Mouse (Mus musculus): ENCODE data around the gene Fgd3. TPM values are rescaled to one million over a fixed set of nuclear protein-coding genes. Genes with fewer than 3 reads are reported as not detected.
A peak's percentile ranks its signal among the peaks of the same experiment; 100 is the strongest.

Gene Fgd3
- total RNA-seq, 2 experiments from 2014 or later, result 3.5 to 6.3 TPM

DNA sequence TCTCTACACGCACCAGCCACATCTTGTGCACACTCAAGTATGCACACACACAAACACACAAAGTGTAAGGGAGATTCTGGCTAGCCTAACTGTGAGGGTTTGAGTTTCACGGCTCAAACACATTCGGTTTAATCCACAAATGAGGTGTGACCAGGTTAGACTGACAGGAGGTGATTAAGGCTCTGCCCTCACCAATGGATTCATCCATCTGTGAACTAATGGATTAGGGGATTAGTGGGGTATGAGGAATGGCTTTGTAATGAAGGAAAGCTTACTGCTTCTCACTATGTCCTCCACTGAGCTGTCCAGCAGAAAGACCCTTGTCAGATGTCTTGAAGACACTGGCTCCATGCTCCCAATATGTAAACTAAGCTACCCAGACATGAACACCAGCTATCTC lies 101.5 kb downstream of the Fgd3 start:
- no peak for DNase-seq (ENCODE audit: low spot score in 2 of 2)

DNA sequence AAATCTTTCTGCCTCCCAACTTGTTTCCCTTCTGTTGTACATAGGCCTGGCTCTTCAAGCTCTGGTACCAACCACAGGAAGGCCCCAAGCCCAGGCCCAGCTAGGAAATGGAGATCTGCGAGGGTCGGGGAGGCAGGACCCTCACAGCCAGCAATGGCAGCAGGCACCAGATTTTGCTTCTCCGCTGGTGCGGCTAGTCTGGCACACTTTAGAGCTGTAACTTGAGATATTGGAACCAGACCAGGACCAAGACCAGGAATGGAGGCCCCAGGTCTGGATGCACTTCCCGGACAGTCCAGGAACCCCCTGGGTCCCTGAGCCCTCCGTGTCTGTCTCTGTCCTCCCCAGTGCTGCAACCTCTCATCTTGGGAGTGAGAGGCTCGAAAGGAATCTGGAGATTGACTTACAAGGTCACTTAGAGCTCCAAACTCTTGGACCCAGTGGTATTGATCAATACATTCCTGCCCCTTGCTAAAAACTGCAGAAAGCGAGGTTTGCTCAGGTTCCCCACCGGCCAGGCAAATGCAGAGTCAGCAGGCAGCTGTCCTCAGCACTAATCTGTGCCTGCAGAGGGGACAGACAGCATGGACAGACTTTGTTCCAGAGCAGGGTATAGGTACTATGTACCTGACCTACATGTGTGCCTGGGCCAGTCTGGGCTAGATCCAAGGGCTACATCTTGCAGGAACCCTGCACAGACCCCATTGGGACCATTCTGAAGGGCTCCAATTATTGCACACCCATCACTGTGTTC lies 103.1 kb downstream of the Fgd3 start:
- DNase-seq (ENCODE audit: low spot score in 2 of 2), result no peak

- DNase-seq (ENCODE audit: low spot score in 2 of 2), result no peak
Measured at GRCm38 (mm10) chr13:49216220-49216552, 103.9 kb downstream of the Fgd3 start.

DNA sequence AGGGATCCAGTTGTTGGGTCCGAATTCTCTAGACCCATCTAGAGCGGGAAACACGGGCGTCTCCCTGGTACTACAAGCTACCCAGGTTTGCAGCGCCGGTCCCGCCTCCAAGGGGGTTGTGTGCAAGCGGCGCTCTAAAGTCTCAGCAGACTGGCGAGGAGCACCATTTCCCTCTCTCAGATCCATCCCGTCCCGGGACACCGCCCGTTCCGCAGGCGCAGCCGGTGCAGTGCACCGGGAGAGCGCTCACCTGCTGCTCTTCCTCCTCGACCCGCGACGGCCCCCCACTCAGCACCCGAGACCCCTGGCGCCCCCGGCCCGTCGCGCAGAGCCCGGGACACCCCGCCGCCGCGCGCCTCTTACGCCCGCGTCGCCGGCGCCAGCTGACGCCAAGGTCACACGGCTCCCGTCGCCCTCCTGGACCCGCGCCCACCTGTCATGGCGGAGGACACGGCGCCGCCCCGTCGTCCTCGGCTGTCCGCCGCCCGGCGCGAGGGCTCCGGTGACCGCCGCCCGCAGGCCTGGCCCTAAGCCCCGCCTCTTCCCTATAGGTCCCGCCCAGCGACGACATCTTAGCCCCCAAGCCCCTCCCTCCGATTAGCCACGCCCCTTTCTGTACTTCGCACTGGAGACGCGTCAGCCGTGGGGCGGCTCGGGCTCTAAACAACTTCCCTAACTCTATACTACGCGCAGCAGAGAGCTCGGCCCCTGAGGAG lies 104.4 kb downstream of the Fgd3 start, which contains the start of gene Card19:
Card19 (minus strand) TSS at position 534 of the 716 bp plus-strand sequence.
- DNase-seq (ENCODE audit: low spot score in 2 of 2), result peak; percentile 95 to 96

DNA sequence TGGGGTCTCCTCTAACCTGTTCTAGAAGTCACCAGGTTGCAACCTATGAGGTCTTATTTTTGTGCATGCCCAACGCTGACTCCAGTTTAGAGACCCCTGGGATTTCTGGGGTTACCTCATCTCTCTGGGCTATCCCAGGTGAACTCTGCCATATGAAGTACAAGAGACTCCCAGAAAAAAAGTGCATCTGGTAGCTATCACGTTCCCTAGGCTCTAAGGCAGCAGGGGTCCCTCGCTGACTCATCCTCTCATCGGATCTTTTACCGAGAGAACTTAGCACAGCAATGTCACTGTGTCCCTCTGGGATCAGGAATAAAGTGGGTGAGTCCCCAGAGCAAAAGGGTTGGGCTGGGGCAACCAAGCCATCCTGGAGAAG lies 105.0 kb downstream of the Fgd3 start:
- DNase-seq (ENCODE audit: low spot score in 2 of 2), result no peak

- DNase-seq (ENCODE audit: low spot score in 2 of 2), result no peak
Measured at GRCm38 (mm10) chr13:49214454-49214853, 105.7 kb downstream of the Fgd3 start.

- DNase-seq (ENCODE audit: low spot score in 2 of 2), result peak; percentile 57 to 63
Measured at GRCm38 (mm10) chr13:49213531-49213932, 106.6 kb downstream of the Fgd3 start.

DNA sequence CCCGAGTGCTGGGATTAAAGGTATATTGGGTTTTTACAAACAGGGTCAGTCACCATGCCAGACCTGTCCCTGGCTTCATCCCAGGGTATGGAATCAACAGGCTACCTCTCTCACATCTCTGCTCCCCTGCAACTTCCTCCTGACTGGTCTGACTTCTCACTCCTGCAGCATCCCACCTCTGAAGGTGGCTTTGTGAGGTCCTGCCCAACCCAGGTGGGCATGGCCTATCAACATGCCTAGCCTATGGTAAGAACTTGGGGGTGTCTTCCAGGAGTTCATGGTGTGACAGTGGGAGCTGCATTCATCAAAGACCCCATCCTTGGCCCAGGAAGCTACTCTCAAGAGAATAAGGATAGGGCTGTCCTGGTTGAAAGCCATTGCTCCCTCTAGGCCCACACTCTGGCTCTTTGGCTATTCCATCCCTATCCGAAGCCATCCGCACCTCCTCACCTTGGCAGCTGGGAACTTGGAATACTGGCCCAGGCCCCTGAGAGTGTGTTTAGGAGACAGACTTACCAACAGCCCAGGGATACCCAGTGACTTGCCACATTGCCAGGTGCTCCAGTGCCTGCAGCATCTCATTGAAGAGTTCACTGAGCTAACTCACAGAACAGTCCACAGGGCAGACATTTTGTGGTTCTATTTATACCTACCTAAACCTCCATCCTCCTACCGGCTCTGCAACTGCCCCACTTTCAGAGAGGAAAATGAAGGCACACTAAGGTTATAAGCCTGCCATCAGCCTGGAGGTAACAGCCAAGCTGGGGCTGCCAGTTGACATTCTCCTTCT lies 107.2 kb downstream of the Fgd3 start:
- DNase-seq (ENCODE audit: low spot score in 2 of 2), result no peak

Other genes starting within 250 kb of the Fgd3 start
- gene Wnk2, start 172.3 kb downstream of the Fgd3 start, total RNA-seq (2021), result 1 to 10 TPM; 2.3 TPM
- 10 to 100 TPM; 60.6 to 78.3 TPM for gene Ninj1, start 132.8 kb downstream of the Fgd3 start, total RNA-seq (2021)
- gene Card19, start 104.3 kb downstream of the Fgd3 start, total RNA-seq (2021), result 10 to 100 TPM; 53.2 to 60.3 TPM
- 1 to 10 TPM; 1.5 to 9.9 TPM for gene Susd3, start 71.6 kb downstream of the Fgd3 start, total RNA-seq (2021)
- 10 to 100 TPM; 45.7 to 51.4 TPM for gene Bicd2, start 21.3 kb upstream of the Fgd3 start, total RNA-seq (2021)
- gene Ippk, start 100.9 kb upstream of the Fgd3 start, total RNA-seq (2021), result 10 to 100 TPM; 35.9 to 44.8 TPM
- 1 to 10 TPM; 1.0 to 1.1 TPM for gene Tes3-ps, start 173.0 kb upstream of the Fgd3 start, total RNA-seq (2021)
- 1 to 10 TPM; 6.2 to 8.9 TPM for gene Ecm2, start 184.5 kb upstream of the Fgd3 start, total RNA-seq (2021)
- 1 to 10 TPM; 2.8 to 7.6 TPM for gene Aspn, start 224.1 kb upstream of the Fgd3 start, total RNA-seq (2021)